Mouse (Mus musculus) erythroblast, embryonic 14.5 days (primary cell): ENCODE data around the gene Slc7a5. TPM values are rescaled to one million over a fixed set of nuclear protein-coding genes. Genes with fewer than 3 reads are reported as not detected.
A peak's percentile ranks its signal among the peaks of the same experiment; 100 is the strongest.

ENCODE experiments used
- H3K27me3 ChIP-seq: 2 replicates; pipeline ENCODE4 v1.6.1; 2012; ENCODE audit warnings: inconsistent platforms; ENCODE audit not compliant: control insufficient read depth
- H3K36me3 ChIP-seq: 2 replicates; pipeline ENCODE4 v1.6.1; 2012; ENCODE audit warnings: mild to moderate bottlenecking, inconsistent platforms; ENCODE audit not compliant: control insufficient read depth
- H3K4me1 ChIP-seq: 2 replicates; pipeline ENCODE4 v1.6.1; 2012; ENCODE audit warnings: inconsistent platforms; ENCODE audit not compliant: control insufficient read depth
- H3K4me3 ChIP-seq: replicated peaks from 2 replicates; pipeline ENCODE3; 2012; ENCODE audit warnings: moderate library complexity, mild to moderate bottlenecking, inconsistent platforms
- H3K9me3 ChIP-seq: 2 replicates; pipeline ENCODE4 v1.6.1; 2012; ENCODE audit warnings: low read length, inconsistent platforms, mixed read lengths; ENCODE audit not compliant: control insufficient read depth
- GATA1 ChIP-seq: IDR thresholded peaks from 2 replicates; pipeline ENCODE4 v1.6.1; 2012; ENCODE audit warnings: low read length, inconsistent platforms, mixed read lengths
- TAL1 ChIP-seq: IDR thresholded peaks from 3 replicates; pipeline ENCODE4 v1.6.1; 2012; ENCODE audit warnings: low read length, inconsistent platforms, mixed read lengths
- polyA plus RNA-seq: library from polyadenylated mRNA; stranded (reverse); fragments of >175 nt; gene quantifications from 2 replicates; pipeline ENCODE4 v1.2.3, GENCODE M21; 2012

Gene Slc7a5
- polyA plus RNA-seq, 1 experiment: 12.4 TPM

DNA sequence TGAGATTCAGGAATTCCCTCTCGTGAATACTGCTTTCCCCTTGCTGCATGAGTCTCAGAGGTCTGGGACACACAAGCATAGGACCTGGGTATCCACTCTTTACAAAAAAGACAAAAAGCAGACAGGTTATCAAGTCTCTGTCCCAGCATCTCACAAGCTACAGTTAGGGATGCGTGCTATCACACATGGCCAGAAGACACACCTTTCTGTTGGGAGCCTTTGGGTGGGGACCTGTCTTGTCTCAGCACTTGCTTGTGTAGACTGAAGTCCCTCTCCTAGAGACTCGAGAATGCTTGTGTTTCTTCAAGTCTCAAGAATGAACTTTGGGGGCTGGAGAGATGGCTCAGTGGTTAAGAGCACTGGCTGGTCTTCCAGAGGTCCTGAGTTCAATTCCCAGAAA, 5.3 kb upstream of the Slc7a5 start:
- Histone ChIP-seq H3K36me3 (no peaks in the 10 kb centered on the region), H3K4me3 (no peak overlapping the region), H3K27me3 (no peaks in the 10 kb centered on the region), H3K9me3 (no peaks in the 10 kb centered on the region), H3K4me1 (peaks cover 49% of the 10 kb centered on the region)
- no peak for TF ChIP-seq GATA1
- no peak for TF ChIP-seq TAL1

DNA sequence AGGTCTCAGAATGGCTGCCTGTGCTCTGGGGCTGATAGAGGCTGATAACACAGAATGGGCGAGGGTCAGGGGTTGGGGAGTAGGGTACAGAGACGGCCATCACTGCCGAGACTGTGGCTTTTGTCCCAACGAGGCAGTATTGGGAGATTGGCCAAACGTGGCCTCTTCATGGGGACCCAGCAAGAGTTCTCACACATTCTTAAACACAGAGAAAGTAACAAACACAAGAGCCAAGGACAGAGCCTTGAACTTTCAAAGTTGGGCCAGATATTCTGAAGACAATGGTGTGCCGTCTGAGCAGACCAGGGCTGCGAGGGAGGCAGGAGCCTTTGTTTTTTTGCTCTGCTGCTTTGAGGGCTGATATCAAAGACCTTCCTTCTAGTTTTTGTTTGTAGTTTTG, 4.5 kb upstream of the Slc7a5 start:
- H3K27me3 ChIP-seq: no peaks in the 10 kb centered on the region
- no peaks in the 10 kb centered on the region for H3K9me3 ChIP-seq
- no peaks in the 10 kb centered on the region; the same call in 1 of the 2 replicates for H3K36me3 ChIP-seq
- no peak overlapping the region for H3K4me3 ChIP-seq
- peaks cover 54% of the 10 kb centered on the region for H3K4me1 ChIP-seq
- TF ChIP-seq GATA1: no peak
- TF ChIP-seq TAL1: no peak

DNA sequence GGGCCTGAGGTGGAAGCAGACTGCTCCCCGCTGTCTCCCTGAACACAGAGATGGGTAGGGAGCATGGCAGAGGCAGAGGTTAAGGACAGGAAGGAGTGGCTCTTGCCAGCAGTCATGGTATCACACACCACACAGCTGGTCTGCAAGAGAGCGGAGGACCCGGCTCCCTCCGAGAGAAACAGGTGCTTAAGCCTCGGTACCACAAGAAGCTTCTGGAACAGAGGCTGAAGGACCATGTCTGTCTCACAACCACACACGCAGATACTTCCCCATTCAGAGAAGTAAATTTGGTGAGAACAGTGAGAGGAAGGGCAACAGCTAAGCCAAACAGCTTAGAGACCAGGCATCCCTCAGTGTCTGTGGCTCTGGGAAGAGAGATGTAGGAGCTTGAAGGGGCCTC, 3.9 kb upstream of the Slc7a5 start:
- Histone ChIP-seq H3K4me3 (no peak overlapping the region), H3K27me3 (no peaks in the 10 kb centered on the region), H3K9me3 (no peaks in the 10 kb centered on the region), H3K4me1 (peaks cover 54% of the 10 kb centered on the region), H3K36me3 (no peaks in the 10 kb centered on the region; the same call in 1 of the 2 replicates)
- TF ChIP-seq TAL1: no peak
- TF ChIP-seq GATA1: no peak

DNA sequence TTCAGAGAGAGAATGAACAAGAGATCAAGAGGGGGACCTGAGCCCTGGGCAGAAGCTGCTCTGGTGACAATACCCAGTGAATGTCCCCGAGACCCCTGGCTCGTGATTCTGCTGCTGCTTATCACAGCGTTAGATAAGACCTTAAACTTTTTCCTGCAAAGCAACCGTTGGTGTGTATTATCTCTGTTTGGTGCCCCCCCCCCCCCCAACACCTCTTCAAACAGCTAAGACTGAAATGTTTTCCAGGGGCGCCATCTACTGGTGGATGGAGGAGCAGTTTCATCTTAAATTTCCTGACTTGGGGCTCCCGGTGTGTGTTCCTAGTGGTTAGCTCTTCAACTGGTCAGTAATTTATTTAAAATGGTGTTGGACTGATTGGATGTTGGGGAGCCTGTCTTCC, 2.2 kb upstream of the Slc7a5 start:
- Histone ChIP-seq H3K4me1 (peaks cover 68% of the 10 kb centered on the region), H3K9me3 (no peaks in the 10 kb centered on the region)

DNA sequence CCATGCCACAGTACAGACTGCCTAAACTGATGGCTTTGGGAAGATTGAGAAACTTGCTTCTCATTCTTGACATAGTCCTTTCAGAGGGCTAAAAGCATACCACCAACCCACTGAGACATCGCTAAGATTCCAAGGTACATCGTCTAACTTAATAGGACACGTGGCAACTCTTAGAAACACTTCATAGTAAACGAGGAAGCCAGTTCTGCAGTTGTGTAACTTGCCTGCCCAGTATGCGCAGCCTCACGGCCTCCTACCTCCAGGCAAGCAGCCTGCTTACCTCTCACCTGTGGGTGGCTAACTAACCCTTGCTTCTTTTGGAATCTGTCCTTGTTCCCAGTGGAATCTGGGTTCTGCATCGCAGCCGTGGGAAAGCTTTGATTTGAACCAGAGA, 1.7 kb upstream of the Slc7a5 start:
- peaks cover 22% of the 10 kb centered on the region for H3K36me3 ChIP-seq
- H3K4me1 ChIP-seq: peaks cover 73% of the 10 kb centered on the region
- H3K27me3 ChIP-seq: no peaks in the 10 kb centered on the region
- H3K9me3 ChIP-seq: no peaks in the 10 kb centered on the region
- no peak for TF ChIP-seq GATA1
- TF ChIP-seq TAL1: no peak
- H3K4me3 ChIP-seq: no peak overlapping the region

More for the DNA sequence above, 2.2 kb upstream of the Slc7a5 start:
- peaks cover 17% of the 10 kb centered on the region for H3K36me3 ChIP-seq
- H3K4me3 ChIP-seq: no peak overlapping the region
- no peaks in the 10 kb centered on the region for H3K27me3 ChIP-seq
- TF ChIP-seq TAL1: no peak
- TF ChIP-seq GATA1: no peak

DNA sequence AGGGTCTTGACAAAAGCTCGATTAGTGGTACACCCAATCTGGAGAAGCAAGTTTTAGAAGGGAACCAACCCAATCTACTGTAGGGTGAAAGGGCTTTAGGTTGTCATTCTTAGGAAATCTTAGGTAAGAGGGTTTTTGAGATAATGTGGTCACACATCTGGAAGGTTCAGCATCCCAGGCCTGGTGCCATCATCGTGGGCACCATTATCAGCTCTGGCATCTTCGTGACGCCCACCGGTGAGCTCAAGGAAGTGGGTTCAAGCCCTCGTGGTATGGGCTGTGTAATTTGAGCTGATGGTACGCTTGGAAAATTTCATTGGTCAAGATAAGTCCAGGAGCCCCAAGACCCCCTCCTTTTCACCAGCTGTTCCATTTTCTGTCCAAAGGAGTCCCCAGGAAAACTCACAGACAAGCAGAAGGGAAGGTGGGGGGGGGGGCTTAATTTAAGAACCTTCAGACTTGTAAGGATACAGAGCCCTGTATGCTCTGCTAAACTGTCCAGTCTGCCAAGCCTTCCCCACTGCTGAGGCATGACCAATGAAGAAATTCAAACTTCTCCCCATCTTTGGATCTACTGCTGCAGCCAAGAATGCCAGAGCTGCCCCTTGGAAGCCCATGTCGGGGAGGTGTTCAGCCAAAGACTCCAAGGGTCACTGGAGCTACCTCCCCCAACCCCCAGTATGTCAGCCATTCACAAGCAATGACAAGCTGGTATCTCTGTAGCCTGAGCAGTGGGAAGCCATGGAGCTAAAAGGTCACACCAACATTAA, 1.1 kb upstream of the Slc7a5 start:
- Histone ChIP-seq H3K36me3 (peaks cover 28% of the 10 kb centered on the region), H3K4me3 (peak overlapping the region; percentile 100), H3K9me3 (no peaks in the 10 kb centered on the region), H3K4me1 (peaks cover 79% of the 10 kb centered on the region), H3K27me3 (no peaks in the 10 kb centered on the region)
- TF ChIP-seq GATA1 (peak; percentile 44; the same call in 1 of the 2 replicates), TAL1 (no peak)

DNA sequence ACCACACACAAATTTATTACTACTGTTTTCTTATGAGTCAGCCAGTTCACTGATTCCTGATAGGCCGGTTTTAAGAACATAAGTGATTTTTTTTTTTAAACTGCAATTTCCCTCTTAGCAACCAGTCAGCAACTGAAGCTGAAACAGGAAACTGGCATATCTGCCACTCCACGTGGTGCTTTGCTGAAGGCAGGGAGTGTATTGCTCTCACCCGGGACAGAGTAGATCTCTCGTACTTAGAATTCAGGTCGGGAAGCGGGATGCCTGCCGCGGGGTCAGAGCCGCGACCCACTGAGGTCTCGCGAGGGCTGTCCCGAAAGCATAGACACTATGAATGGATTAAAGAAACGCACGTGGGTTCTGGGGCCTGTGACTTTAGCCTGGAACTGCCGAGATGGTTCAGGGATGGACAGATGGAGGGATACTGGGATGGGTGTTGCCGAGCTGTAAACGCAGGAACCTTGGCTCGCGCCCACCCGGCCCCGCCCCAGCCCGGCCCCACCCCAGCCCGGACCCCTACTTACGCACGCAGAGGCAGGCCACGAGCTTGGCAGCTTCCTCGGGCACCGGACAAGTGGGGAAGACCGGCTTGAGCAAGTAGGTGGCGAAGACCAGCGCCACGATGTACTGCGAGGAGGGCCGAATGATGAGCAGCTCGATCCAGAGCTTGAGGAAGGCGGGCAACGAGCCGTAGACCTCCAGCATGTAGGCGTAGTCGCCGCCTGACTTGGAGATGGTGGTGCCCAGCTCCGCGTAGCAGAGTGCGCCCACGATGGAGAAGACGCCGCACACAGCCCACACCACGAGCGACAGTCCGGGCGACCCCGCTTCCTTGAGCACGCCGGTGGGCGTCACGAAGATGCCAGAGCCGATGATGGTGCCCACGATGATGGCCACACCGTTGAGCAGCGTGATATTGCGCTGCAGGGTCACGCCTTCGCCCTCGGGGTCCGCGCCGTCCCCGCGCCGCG, 667 bp downstream of the Slc7a5 start:
- H3K27me3 ChIP-seq: no peaks in the 10 kb centered on the region
- H3K4me3 ChIP-seq: peak overlapping the region; percentile 100
- TF ChIP-seq TAL1 (no peak), GATA1 (no peak)
- no peaks in the 10 kb centered on the region for H3K9me3 ChIP-seq
- peaks cover 45% of the 10 kb centered on the region for H3K36me3 ChIP-seq
- H3K4me1 ChIP-seq: peaks cover 81% of the 10 kb centered on the region

DNA sequence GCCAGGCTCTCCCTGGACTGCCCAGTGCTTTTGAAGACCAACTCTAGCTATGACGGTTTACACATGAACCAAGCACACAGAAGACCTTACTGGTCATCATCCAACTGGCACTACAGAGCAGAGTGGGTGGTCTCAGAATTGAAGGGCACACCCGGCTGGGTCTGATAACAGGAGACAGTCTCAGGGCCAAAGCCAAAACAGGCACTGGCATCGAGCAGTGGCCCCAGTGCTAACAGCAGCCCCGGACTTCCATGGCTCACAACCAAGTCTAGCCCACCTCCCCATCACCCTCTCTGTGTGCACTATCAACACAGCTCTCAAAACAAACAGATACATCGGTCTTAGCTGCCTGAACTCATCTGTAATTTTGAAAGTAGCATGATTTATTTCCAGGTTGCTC, 1.6 kb downstream of the Slc7a5 start:
- Histone ChIP-seq H3K36me3 (peaks cover 55% of the 10 kb centered on the region), H3K27me3 (no peaks in the 10 kb centered on the region), H3K4me1 (peaks cover 81% of the 10 kb centered on the region), H3K4me3 (peak overlapping the region; percentile 100), H3K9me3 (no peaks in the 10 kb centered on the region)
- TF ChIP-seq TAL1 (no peak), GATA1 (no peak)

DNA sequence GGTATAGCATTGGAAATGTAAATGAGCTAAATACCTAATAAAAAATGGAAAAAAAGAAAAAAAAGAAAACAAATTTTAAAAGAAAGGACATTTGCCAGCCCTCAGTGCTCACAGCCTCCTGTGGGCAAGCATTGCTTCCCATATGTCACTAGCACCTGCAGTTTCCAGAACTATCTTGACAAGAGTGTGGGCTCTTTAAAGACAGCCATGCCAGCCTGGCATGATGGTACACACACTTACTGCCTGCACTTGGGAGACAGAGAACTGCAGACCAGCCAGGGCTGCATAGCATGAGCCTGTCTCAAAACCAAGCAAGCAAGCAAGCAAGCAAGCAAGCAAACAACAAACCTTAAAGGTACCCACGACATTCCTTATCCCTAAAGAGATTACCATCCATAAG, 2.1 kb downstream of the Slc7a5 start:
- H3K4me3 ChIP-seq: peak overlapping the region; percentile 100
- peaks cover 59% of the 10 kb centered on the region for H3K36me3 ChIP-seq
- no peaks in the 10 kb centered on the region for H3K9me3 ChIP-seq
- peaks cover 84% of the 10 kb centered on the region for H3K4me1 ChIP-seq
- no peak for TF ChIP-seq GATA1
- TF ChIP-seq TAL1: no peak
- no peaks in the 10 kb centered on the region for H3K27me3 ChIP-seq
